Mouse (Mus musculus): ENCODE results near the gene Retreg3. TPM values are rescaled to one million over a fixed set of nuclear protein-coding genes. Genes with fewer than 3 reads are reported as not detected.

The Retreg3 gene
- polyA plus RNA-seq, 1 experiment from 2014 or later, result 14.0 TPM

DNA sequence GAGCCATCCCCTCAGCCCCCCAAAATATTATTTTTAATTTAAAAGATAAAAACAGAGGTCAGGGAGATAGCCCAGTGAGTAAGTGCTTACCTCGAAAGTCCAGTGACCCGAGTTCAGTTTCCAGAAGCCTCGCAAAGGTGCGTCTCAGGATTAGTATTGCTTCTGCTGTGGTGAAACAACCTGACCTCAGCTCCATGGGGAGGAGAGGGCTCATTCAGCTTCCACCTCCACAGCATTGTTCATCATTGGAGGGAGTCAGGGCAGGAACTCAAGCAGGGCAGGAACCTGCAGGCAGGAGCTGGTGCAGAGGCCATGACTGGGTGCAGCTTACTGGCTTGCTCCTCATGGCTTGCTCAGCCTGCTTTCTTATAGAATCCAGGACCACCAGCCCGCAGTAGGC, 58.6 kb downstream of the Retreg3 start:
- ATAC-seq (no peak), DNase-seq (ENCODE audit: low spot score) (no peak)
- Histone ChIP-seq H3K27ac (ENCODE audit: low read depth, low read length) (no peak overlapping the region), H3K9ac (ENCODE audit: low read length) (no peak overlapping the region), H3K4me2 (ENCODE audit: low read length) (no peak overlapping the region), H3K4me1 (ENCODE audit: control insufficient read depth, insufficient read depth, low read length) (no peaks in the 10 kb centered on the region), H3K4me3 (ENCODE audit: low read depth, low read length) (no peak overlapping the region), H3K27me3 (replicated peaks; ENCODE audit: control insufficient read depth, insufficient read depth, low read length) (no peaks in the 10 kb centered on the region), H3K9me3 (replicated peaks; ENCODE audit: control insufficient read depth, low read length) (no peaks in the 10 kb centered on the region), H3K36me3 (ENCODE audit: control insufficient read depth, insufficient read depth, low read length) (peaks cover 61% of the 10 kb centered on the region)
- WGBS, result 93% methylated on average over 5 of the region's 5 CpGs

DNA sequence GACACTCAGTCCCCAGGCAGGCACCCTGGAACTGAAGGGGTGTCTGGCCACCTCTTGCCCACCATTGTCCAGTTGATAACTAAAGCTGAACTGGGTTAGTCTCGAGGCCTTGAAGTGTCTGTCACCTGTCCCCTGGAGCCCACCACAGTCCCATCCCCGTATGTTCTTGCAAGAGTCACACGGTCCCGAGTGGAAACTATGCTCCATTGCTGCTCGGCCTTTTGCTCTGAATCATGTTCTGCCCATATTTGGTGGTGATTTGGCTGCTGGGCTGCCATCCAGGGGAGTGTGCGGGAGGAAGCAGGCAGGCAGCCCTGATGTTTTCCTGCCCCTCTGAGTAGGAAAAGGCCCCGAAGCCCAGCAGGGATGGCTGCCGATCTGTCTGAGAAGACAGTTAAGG, 59.6 kb downstream of the Retreg3 start:
- peaks cover 70% of the 10 kb centered on the region for H3K36me3 ChIP-seq (ENCODE audit: control insufficient read depth, insufficient read depth, low read length)
- no peak overlapping the region for H3K27ac ChIP-seq (ENCODE audit: low read depth, low read length)
- no peak overlapping the region for H3K4me2 ChIP-seq (ENCODE audit: low read length)
- no peak for DNase-seq (ENCODE audit: low spot score)
- H3K27me3 ChIP-seq (replicated peaks; ENCODE audit: control insufficient read depth, insufficient read depth, low read length), result no peaks in the 10 kb centered on the region
- H3K9ac ChIP-seq (ENCODE audit: low read length), result no peak overlapping the region
- no peaks in the 10 kb centered on the region for H3K9me3 ChIP-seq (replicated peaks; ENCODE audit: control insufficient read depth, low read length)
- 85% methylated on average over 8 of the region's 8 CpGs for WGBS
- ATAC-seq, result no peak
- H3K4me1 ChIP-seq (ENCODE audit: control insufficient read depth, insufficient read depth, low read length), result no peaks in the 10 kb centered on the region
- H3K4me3 ChIP-seq (ENCODE audit: low read depth, low read length), result no peak overlapping the region

DNA sequence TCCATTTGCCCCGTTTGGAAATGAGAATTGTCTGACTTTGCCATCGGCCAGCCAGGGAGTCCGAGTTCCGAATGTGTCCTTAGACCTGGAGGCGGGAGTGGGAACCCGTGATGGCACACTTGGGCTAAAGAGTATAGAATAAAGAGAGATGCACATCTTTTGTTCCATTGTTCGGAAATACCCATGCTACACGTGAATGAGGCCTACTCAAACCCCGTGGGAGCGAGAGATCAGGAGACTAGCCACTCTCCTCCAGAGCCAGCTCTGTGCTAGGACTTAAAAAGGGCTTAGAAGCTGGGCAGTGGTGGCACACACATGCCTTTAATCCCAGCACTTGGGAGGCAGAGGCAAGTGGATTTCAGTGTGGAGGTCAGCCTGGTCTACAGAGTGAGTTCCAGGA, 60.2 kb downstream of the Retreg3 start:
- no peak overlapping the region for H3K4me3 ChIP-seq (ENCODE audit: low read depth, low read length)
- DNase-seq (ENCODE audit: low spot score) (no peak), ATAC-seq (no peak)
- H3K4me1 ChIP-seq (ENCODE audit: control insufficient read depth, insufficient read depth, low read length), result no peaks in the 10 kb centered on the region
- H3K9me3 ChIP-seq (replicated peaks; ENCODE audit: control insufficient read depth, low read length), result no peaks in the 10 kb centered on the region
- no peak overlapping the region for H3K27ac ChIP-seq (ENCODE audit: low read depth, low read length)
- no peak overlapping the region for H3K4me2 ChIP-seq (ENCODE audit: low read length)
- peaks cover 77% of the 10 kb centered on the region for H3K36me3 ChIP-seq (ENCODE audit: control insufficient read depth, insufficient read depth, low read length)
- no peak overlapping the region for H3K9ac ChIP-seq (ENCODE audit: low read length)
- 76% methylated on average over 10 of the region's 10 CpGs for WGBS
- H3K27me3 ChIP-seq (replicated peaks; ENCODE audit: control insufficient read depth, insufficient read depth, low read length), result no peaks in the 10 kb centered on the region

DNA sequence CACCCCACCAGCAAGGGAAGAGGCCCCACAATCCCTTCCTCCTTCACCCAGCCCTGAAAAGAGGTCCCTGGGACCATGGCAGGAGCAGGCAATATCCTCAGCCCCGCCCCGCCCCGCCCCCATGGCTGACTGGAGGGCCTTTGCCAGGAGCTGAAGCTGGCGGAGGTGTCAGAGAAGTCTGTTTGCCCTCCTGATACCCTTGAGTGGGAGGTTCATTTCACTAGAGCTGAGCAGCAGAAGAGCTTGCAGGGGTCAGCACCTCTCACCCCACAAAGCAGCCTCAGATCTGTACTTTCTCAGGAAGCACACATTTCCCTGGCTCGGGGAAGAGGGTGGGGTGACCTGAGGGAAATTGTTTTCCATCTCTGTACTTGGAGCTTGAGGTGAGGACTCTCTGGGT, 61.0 kb downstream of the Retreg3 start:
- WGBS, result 80% methylated on average over 5 of the region's 5 CpGs

DNA sequence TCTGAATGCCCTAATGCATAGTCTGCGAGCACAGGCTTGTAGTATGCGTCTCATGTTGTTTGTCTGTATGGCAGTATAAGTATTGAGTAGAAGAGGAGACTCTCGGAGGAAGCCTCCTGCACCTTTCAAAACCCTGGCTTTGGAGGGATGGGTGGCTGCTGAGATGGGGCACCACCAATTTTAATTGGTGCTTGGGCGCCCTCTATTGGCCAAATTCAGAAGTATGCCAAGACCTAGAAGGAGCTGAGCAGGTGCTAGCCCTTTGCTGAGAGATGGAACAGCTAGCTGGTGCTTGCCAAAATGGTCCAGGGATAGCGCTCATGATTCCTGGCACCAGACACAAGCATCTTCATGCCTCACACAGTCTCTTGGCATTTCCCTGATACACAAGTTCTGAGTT, 61.8 kb downstream of the Retreg3 start:
- WGBS, result 29% methylated on average over 5 of the region's 5 CpGs

More for the DNA sequence above, 61.0 kb downstream of the Retreg3 start:
- H3K9me3 ChIP-seq (replicated peaks; ENCODE audit: control insufficient read depth, low read length), result no peaks in the 10 kb centered on the region
- DNase-seq (ENCODE audit: low spot score), result no peak
- H3K4me1 ChIP-seq (ENCODE audit: control insufficient read depth, insufficient read depth, low read length), result no peaks in the 10 kb centered on the region
- H3K27me3 ChIP-seq (replicated peaks; ENCODE audit: control insufficient read depth, insufficient read depth, low read length), result no peaks in the 10 kb centered on the region
- H3K27ac ChIP-seq (ENCODE audit: low read depth, low read length), result no peak overlapping the region
- no peak for ATAC-seq
- H3K36me3 ChIP-seq (ENCODE audit: control insufficient read depth, insufficient read depth, low read length), result peaks cover 79% of the 10 kb centered on the region
- no peak overlapping the region for H3K4me2 ChIP-seq (ENCODE audit: low read length)
- H3K9ac ChIP-seq (ENCODE audit: low read length), result no peak overlapping the region
- no peak overlapping the region for H3K4me3 ChIP-seq (ENCODE audit: low read depth, low read length)

DNA sequence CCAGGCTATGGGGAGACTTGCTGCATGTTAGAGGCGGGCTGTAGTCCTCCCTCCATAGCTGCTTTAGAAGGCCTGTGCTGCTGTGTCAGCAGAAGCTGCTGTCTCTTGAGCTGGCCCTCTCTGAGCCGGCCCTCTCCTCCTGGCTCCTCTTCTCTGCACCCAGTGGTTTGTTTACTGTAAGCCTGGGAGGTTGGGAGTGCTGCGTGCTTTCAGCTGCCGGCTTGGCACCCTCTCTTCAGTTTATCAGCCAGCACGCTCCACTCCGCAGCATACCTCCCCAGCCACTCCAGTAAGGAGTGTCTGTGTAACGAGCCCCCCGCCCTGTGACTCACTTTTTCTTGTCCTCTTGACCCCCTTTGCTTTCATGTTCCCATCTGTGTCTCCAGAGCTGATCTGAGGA, 62.8 kb downstream of the Retreg3 start:
- no peaks in the 10 kb centered on the region for H3K27me3 ChIP-seq (replicated peaks; ENCODE audit: control insufficient read depth, insufficient read depth, low read length)
- 54% methylated on average over 8 of the region's 8 CpGs for WGBS
- H3K4me3 ChIP-seq (ENCODE audit: low read depth, low read length), result no peak overlapping the region
- H3K36me3 ChIP-seq (ENCODE audit: control insufficient read depth, insufficient read depth, low read length), result peaks cover 78% of the 10 kb centered on the region
- DNase-seq (ENCODE audit: low spot score) (no peak), ATAC-seq (no peak)
- no peak overlapping the region for H3K4me2 ChIP-seq (ENCODE audit: low read length)
- H3K9ac ChIP-seq (ENCODE audit: low read length), result no peak overlapping the region
- H3K27ac ChIP-seq (ENCODE audit: low read depth, low read length), result no peak overlapping the region
- H3K4me1 ChIP-seq (ENCODE audit: control insufficient read depth, insufficient read depth, low read length), result no peaks in the 10 kb centered on the region
- no peaks in the 10 kb centered on the region for H3K9me3 ChIP-seq (replicated peaks; ENCODE audit: control insufficient read depth, low read length)

More for the DNA sequence above, 61.8 kb downstream of the Retreg3 start:
- no peak overlapping the region for H3K27ac ChIP-seq (ENCODE audit: low read depth, low read length)
- H3K9ac ChIP-seq (ENCODE audit: low read length), result no peak overlapping the region
- no peaks in the 10 kb centered on the region for H3K27me3 ChIP-seq (replicated peaks; ENCODE audit: control insufficient read depth, insufficient read depth, low read length)
- peak; percentile 84 for DNase-seq (ENCODE audit: low spot score)
- no peak overlapping the region for H3K4me2 ChIP-seq (ENCODE audit: low read length)
- ATAC-seq, result peak; percentile 65; the same call in 1 of the 2 replicates
- H3K4me3 ChIP-seq (ENCODE audit: low read depth, low read length), result no peak overlapping the region
- no peaks in the 10 kb centered on the region for H3K4me1 ChIP-seq (ENCODE audit: control insufficient read depth, insufficient read depth, low read length)
- H3K9me3 ChIP-seq (replicated peaks; ENCODE audit: control insufficient read depth, low read length), result no peaks in the 10 kb centered on the region
- peaks cover 78% of the 10 kb centered on the region for H3K36me3 ChIP-seq (ENCODE audit: control insufficient read depth, insufficient read depth, low read length)

DNA sequence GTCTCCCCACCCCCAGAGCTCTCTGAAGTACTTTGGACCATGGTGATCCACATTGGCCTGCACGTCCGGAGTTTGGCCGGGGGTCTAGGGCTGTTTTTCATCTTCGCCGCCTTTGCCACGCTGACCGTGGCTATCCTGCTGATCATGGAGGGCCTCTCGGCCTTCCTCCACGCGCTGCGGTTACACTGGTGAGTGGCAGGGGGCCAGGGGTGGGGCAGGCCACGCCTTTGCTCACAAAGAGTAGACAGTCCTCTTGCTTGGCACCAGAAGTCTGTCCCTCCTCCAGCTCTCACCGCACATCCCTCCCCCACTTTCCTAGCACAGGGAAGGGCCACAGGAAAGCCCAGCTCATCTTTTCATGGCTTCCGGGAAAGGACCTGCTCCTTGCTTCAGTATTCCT, 64.3 kb downstream of the Retreg3 start:
- Histone ChIP-seq H3K27me3 (replicated peaks; ENCODE audit: control insufficient read depth, insufficient read depth, low read length) (no peaks in the 10 kb centered on the region), H3K9me3 (replicated peaks; ENCODE audit: control insufficient read depth, low read length) (no peaks in the 10 kb centered on the region), H3K9ac (ENCODE audit: low read length) (no peak overlapping the region), H3K36me3 (ENCODE audit: control insufficient read depth, insufficient read depth, low read length) (peaks cover 79% of the 10 kb centered on the region), H3K4me1 (ENCODE audit: control insufficient read depth, insufficient read depth, low read length) (no peaks in the 10 kb centered on the region), H3K27ac (ENCODE audit: low read depth, low read length) (no peak overlapping the region), H3K4me3 (ENCODE audit: low read depth, low read length) (no peak overlapping the region), H3K4me2 (ENCODE audit: low read length) (no peak overlapping the region)
- WGBS, result 87% methylated on average over 14 of the region's 14 CpGs
- DNase-seq (ENCODE audit: low spot score) (no peak), ATAC-seq (no peak)

DNA sequence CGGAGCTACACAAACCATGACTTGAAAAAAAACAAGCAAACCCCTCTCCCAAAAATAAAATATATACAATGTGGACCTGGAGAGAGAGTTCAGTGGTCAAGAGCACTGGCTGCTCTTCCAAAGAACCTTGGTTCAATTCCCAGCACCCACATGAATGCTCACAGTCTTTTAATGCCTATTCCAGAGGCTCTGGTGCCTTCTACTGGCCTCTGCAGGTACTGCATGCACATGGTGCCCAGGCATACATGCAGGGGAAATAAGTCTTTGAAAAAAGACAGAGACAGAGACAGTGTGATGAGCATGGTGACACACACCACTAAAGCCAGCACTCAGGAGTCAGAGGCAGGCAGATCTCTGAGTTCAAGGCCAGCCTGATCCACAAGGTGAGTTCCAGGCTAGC, 65.7 kb downstream of the Retreg3 start:
- Histone ChIP-seq H3K4me3 (ENCODE audit: low read depth, low read length) (no peak overlapping the region), H3K4me2 (ENCODE audit: low read length) (no peak overlapping the region), H3K4me1 (ENCODE audit: control insufficient read depth, insufficient read depth, low read length) (no peaks in the 10 kb centered on the region), H3K27me3 (replicated peaks; ENCODE audit: control insufficient read depth, insufficient read depth, low read length) (no peaks in the 10 kb centered on the region), H3K27ac (ENCODE audit: low read depth, low read length) (no peak overlapping the region), H3K9me3 (replicated peaks; ENCODE audit: control insufficient read depth, low read length) (no peaks in the 10 kb centered on the region), H3K9ac (ENCODE audit: low read length) (no peak overlapping the region), H3K36me3 (ENCODE audit: control insufficient read depth, insufficient read depth, low read length) (peaks cover 85% of the 10 kb centered on the region)
- ATAC-seq (no peak), DNase-seq (ENCODE audit: low spot score) (no peak)
- WGBS, result 93% methylated on average over 1 of the region's 1 CpGs

DNA sequence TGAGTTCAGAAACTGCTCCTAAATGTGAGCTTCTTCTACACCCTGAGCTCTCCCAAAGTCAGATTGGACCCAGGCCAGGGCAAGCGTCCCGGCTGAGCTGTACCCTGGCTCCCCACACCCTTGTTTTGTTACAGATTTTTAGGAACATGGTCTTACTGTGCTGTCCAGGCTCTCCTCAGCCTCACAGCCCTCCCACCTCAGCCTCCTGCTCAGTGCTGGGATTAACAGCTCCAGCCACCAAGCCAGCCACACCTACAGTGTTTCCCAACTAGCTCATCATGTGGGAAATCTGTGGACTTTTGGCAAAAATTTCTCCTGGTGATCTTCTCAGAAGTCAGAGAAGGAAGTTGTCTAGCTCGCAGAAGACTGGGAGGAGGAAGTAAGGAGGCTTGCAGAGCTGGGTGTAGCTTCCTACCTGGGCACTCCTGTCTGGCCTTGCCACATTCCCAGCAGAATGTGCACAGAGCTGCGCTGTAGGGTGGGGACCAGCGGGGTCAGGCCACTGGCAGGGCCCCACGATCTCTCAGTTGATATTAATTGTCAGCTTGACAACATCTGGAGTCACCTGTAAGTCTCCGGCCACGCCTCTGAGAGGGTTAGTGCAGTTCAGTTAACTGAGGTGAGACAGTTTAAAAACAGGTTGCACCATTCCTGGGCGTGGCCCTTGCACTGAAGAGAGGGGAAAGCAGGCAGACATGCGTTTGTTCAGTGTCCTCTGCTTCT, 66.8 kb downstream of the Retreg3 start:
- no peak overlapping the region for H3K4me2 ChIP-seq (ENCODE audit: low read length)
- no peak overlapping the region for H3K4me3 ChIP-seq (ENCODE audit: low read depth, low read length)
- no peaks in the 10 kb centered on the region for H3K9me3 ChIP-seq (replicated peaks; ENCODE audit: control insufficient read depth, low read length)
- ATAC-seq (no peak), DNase-seq (ENCODE audit: low spot score) (no peak)
- no peaks in the 10 kb centered on the region for H3K27me3 ChIP-seq (replicated peaks; ENCODE audit: control insufficient read depth, insufficient read depth, low read length)
- no peak overlapping the region for H3K27ac ChIP-seq (ENCODE audit: low read depth, low read length)
- WGBS, result 95% methylated on average over 10 of the region's 10 CpGs
- peaks cover 88% of the 10 kb centered on the region for H3K36me3 ChIP-seq (ENCODE audit: control insufficient read depth, insufficient read depth, low read length)
- no peaks in the 10 kb centered on the region for H3K4me1 ChIP-seq (ENCODE audit: control insufficient read depth, insufficient read depth, low read length)
- no peak overlapping the region for H3K9ac ChIP-seq (ENCODE audit: low read length)

All from forebrain, embryonic 14.5 days (tissue).